Mouse (Mus musculus) myocyte (in vitro differentiated cells): ENCODE results near the gene Scrg1. TPM values are rescaled to one million over a fixed set of nuclear protein-coding genes. Genes with fewer than 3 reads are reported as not detected.
"Not testable (repeated sequence)": the region's sequence is repeated elsewhere in the genome, so short reads cannot be mapped to it uniquely, and the experiment has no call there.

ENCODE experiments used
- H3K27me3 ChIP-seq: one replicate; pipeline ENCODE4 v1.6.1; 2011; ENCODE audit not compliant: control insufficient read depth, insufficient read depth, insufficient read length
- H3K36me3 ChIP-seq: one replicate; pipeline ENCODE4 v1.6.1; 2011; ENCODE audit not compliant: control insufficient read depth, insufficient read depth
- H3K4me2 ChIP-seq: one replicate; pipeline ENCODE4 v1.6.1; 2011; ENCODE audit warnings: low read depth, control low read depth
- H3K4me3 ChIP-seq: one replicate; pipeline ENCODE4 v1.5.1; 2011; ENCODE audit warnings: mild to moderate bottlenecking, control low read depth, moderate library complexity
- H3K79me2 ChIP-seq: one replicate; pipeline ENCODE4 v1.6.1; 2011; ENCODE audit not compliant: control insufficient read depth, insufficient read depth
- H3ac ChIP-seq: one replicate; pipeline ENCODE4 v1.6.1; 2011; ENCODE audit not compliant: control insufficient read depth, insufficient read length
- CEBPB ChIP-seq: IDR thresholded peaks from 2 replicates; pipeline ENCODE4 v1.6.1; 2011; ENCODE audit warnings: mild to moderate bottlenecking, moderate library complexity; ENCODE audit not compliant: poor library complexity, insufficient read depth, severe bottlenecking
- E2F4 ChIP-seq: IDR thresholded peaks from one replicate; pipeline ENCODE4 v1.6.1; 2011; ENCODE audit warnings: mild to moderate bottlenecking, control low read depth, moderate library complexity; ENCODE audit not compliant: insufficient read depth
- MAX ChIP-seq: IDR thresholded peaks from one replicate; pipeline ENCODE4 v1.6.1; 2011; ENCODE audit warnings: low read depth, mild to moderate bottlenecking, control low read depth
- MYOD1 ChIP-seq, 3 experiments: IDR thresholded peaks; one replicate each; pipeline ENCODE4 v1.6.1; 2011; ENCODE audit warnings: control low read depth in 2 of 3, low read depth in 2 of 3, mild to moderate bottlenecking in 2 of 3, moderate library complexity in 1 of 3; ENCODE audit not compliant: insufficient read length in 2 of 3, control insufficient read depth in 1 of 3
- MYOG ChIP-seq, 3 experiments: IDR thresholded peaks; one replicate each; pipeline ENCODE4 v1.6.1; 2011; ENCODE audit warnings: control low read depth in 2 of 3, low read depth in 2 of 3, mild to moderate bottlenecking in 2 of 3; ENCODE audit not compliant: insufficient read length in 2 of 3, control insufficient read depth in 1 of 3, insufficient read depth in 1 of 3
- POLR2A ChIP-seq: IDR thresholded peaks from one replicate; pipeline ENCODE4 v1.6.1; 2011; ENCODE audit warnings: low read depth, mild to moderate bottlenecking, control low read depth, moderate library complexity; ENCODE audit not compliant: insufficient read length
- POLR2AphosphoS2 ChIP-seq: IDR thresholded peaks from one replicate; pipeline ENCODE4 v1.6.1; 2011; ENCODE audit warnings: low read depth, control low read depth; ENCODE audit not compliant: insufficient read length
- REST ChIP-seq: IDR thresholded peaks from one replicate; pipeline ENCODE4 v1.6.1; 2011; ENCODE audit warnings: mild to moderate bottlenecking, control low read depth, moderate library complexity; ENCODE audit not compliant: insufficient read depth, insufficient read length
- SRF ChIP-seq: IDR thresholded peaks from one replicate; pipeline ENCODE4 v1.6.1; 2011; ENCODE audit warnings: low read depth; ENCODE audit not compliant: control insufficient read depth, insufficient read length
- TCF12 ChIP-seq: IDR thresholded peaks from one replicate; pipeline ENCODE4 v1.6.1; 2011; ENCODE audit warnings: mild to moderate bottlenecking, control low read depth; ENCODE audit not compliant: poor library complexity, insufficient read depth, severe bottlenecking
- TCF3 ChIP-seq: IDR thresholded peaks from one replicate; pipeline ENCODE4 v1.6.1; 2011; ENCODE audit warnings: low read depth, control low read depth; ENCODE audit not compliant: insufficient read length
- USF1 ChIP-seq: IDR thresholded peaks from one replicate; pipeline ENCODE4 v1.6.1; 2011; ENCODE audit warnings: low read depth, mild to moderate bottlenecking, control low read depth, moderate library complexity
- polyA plus RNA-seq: library from polyadenylated mRNA; unstranded; fragments of >200 nt; fragmentation: generic; extraction: Trizol; gene quantifications from one replicate; pipeline ENCODE4 v1.2.1, GENCODE M21; 2012; ENCODE audit warnings: missing spikeins

The Scrg1 gene
- polyA plus RNA-seq, 1 experiment: not detected

- no peak overlapping the region for H3ac ChIP-seq
- H3K4me2 ChIP-seq: no peak overlapping the region
- no peaks in the 10 kb centered on the region for H3K79me2 ChIP-seq
- no peaks in the 10 kb centered on the region for H3K36me3 ChIP-seq
- H3K27me3 ChIP-seq: peaks cover 6% of the 10 kb centered on the region
- TF ChIP-seq REST (no peak), USF1 (no peak)
- no peak overlapping the region for H3K4me3 ChIP-seq
These were observed 14.6 kb upstream of the Scrg1 start for GRCm38 (mm10) chr8:57441131-57441530.

DNA sequence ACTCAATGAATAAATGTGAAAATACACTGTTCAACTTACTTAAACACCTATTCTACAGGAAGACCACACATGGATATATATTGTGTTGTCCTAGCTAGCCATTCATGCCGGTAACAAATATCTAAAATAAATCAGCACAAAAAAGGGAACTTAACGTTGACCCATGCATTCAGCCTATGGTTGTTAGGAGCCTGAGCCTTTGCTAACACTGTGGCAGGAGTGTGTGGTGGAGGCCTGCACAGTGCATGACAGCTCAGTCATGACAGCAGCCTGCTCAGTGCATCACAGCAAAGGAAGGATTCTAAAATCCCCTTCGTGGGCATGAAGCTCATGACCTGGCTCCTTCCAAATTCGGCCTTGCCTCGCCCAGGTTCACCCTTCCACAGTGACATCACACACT, 14.2 kb upstream of the Scrg1 start:
- Histone ChIP-seq H3K4me3 (no peak overlapping the region), H3K36me3 (no peaks in the 10 kb centered on the region), H3K27me3 (peaks cover 6% of the 10 kb centered on the region), H3K79me2 (no peaks in the 10 kb centered on the region), H3K4me2 (no peak overlapping the region), H3ac (no peak overlapping the region)
- no peak for TF ChIP-seq TCF3
- TF ChIP-seq TCF12: no peak
- no peak for TF ChIP-seq MYOD1 (IDR thresholded peaks at IDR 0.05; ENCODE audit: control insufficient read depth in 1 of 3, insufficient read length in 2 of 3, low read depth in 2 of 3)

- Histone ChIP-seq H3ac (no peak overlapping the region), H3K36me3 (no peaks in the 10 kb centered on the region), H3K27me3 (peaks cover 5% of the 10 kb centered on the region), H3K4me3 (no peak overlapping the region), H3K4me2 (no peak overlapping the region), H3K79me2 (no peaks in the 10 kb centered on the region)
- TF ChIP-seq POLR2AphosphoS2: no peak
- TF ChIP-seq TCF12: no peak
- TF ChIP-seq MYOG (IDR thresholded peaks at IDR 0.05; ENCODE audit: control insufficient read depth in 1 of 3, insufficient read depth in 1 of 3, insufficient read length in 2 of 3, low read depth in 2 of 3): no peak
- TF ChIP-seq USF1: no peak
- TF ChIP-seq SRF: no peak
- no peak for TF ChIP-seq MAX
- TF ChIP-seq POLR2A: no peak
- no peak for TF ChIP-seq CEBPB
- no peak for TF ChIP-seq MYOD1 (IDR thresholded peaks at IDR 0.05; ENCODE audit: control insufficient read depth in 1 of 3, insufficient read length in 2 of 3, low read depth in 2 of 3)
- no peak for TF ChIP-seq REST
- TF ChIP-seq TCF3: no peak
- no peak for TF ChIP-seq E2F4
These were observed 12.4 kb upstream of the Scrg1 start for GRCm38 (mm10) chr8:57443289-57443688.

- not testable (repeated sequence) for H3ac ChIP-seq, H3K79me2 ChIP-seq, H3K36me3 ChIP-seq, H3K27me3 ChIP-seq, H3K4me3 ChIP-seq, H3K4me2 ChIP-seq
These were observed 9.8 kb upstream of the Scrg1 start for GRCm38 (mm10) chr8:57445901-57446300.

- Histone ChIP-seq H3K4me2 (no peak overlapping the region), H3ac (no peak overlapping the region), H3K27me3 (peaks cover 11% of the 10 kb centered on the region), H3K36me3 (no peaks in the 10 kb centered on the region), H3K4me3 (no peak overlapping the region), H3K79me2 (no peaks in the 10 kb centered on the region)
- TF ChIP-seq USF1 (no peak), MYOG (IDR thresholded peaks at IDR 0.05; ENCODE audit: control insufficient read depth in 1 of 3, insufficient read depth in 1 of 3, insufficient read length in 2 of 3, low read depth in 2 of 3) (no peak), SRF (no peak), TCF12 (no peak), REST (no peak), E2F4 (no peak), CEBPB (no peak), TCF3 (no peak), POLR2AphosphoS2 (no peak), POLR2A (no peak), MYOD1 (IDR thresholded peaks at IDR 0.05; ENCODE audit: control insufficient read depth in 1 of 3, insufficient read length in 2 of 3, low read depth in 2 of 3) (no peak), MAX (no peak)
These were observed 5.0 kb upstream of the Scrg1 start for GRCm38 (mm10) chr8:57450726-57451125.

DNA sequence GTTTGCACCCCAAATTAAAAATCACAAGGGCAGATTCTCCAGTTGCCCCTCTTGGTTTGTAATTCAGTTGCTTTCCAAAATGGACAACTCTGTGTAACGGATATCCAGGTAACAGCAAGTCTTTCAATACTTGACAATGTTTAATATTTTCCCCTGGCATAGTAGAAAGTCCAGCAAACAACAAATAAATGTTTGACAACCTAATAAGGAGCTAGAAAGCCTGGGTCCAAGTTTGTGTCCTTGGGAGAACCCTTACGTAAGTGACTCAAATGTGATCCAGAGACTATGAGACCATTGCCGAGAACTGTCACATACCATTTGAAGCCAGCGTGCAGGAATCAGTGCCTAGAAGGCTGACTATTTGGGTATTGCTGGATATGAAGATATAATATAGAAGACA, 3.8 kb upstream of the Scrg1 start:
- Histone ChIP-seq H3K79me2 (no peaks in the 10 kb centered on the region), H3K4me2 (no peak overlapping the region), H3K4me3 (no peak overlapping the region), H3ac (no peak overlapping the region), H3K27me3 (peaks cover 22% of the 10 kb centered on the region), H3K36me3 (no peaks in the 10 kb centered on the region)
- TF ChIP-seq CEBPB (no peak), TCF12 (no peak), POLR2AphosphoS2 (no peak), MAX (no peak), REST (no peak), SRF (no peak), POLR2A (no peak), USF1 (no peak), TCF3 (no peak), MYOD1 (IDR thresholded peaks at IDR 0.05; ENCODE audit: control insufficient read depth in 1 of 3, insufficient read length in 2 of 3, low read depth in 2 of 3) (no peak), MYOG (IDR thresholded peaks at IDR 0.05; ENCODE audit: control insufficient read depth in 1 of 3, insufficient read depth in 1 of 3, insufficient read length in 2 of 3, low read depth in 2 of 3) (no peak), E2F4 (no peak)
